Mouse (Mus musculus): Measurements from ENCODE around the gene Pcnx3. TPM values are rescaled to one million over a fixed set of nuclear protein-coding genes. Genes with fewer than 3 reads are reported as not detected.

Pcnx3 gene
- total and polyA plus RNA-seq, 3 experiments: 17.5 to 40.1 (median 18.6) TPM

GRCm38 (mm10) chr19:5728631-5729443, 40.1 kb upstream of the Pcnx3 start:
- Histone ChIP-seq H3K4me1 (ENCODE audit: control insufficient read depth, insufficient read depth, low read length) (peaks cover 25% of the 10 kb centered on the region), H3K27ac (peak overlapping the region; percentile 95), H3K79me2 (replicated peaks; ENCODE audit: control insufficient read depth, insufficient read depth, low read length) (no peaks in the 10 kb centered on the region), H3K36me3 (ENCODE audit: control insufficient read depth, insufficient read depth, low read length) (no peaks in the 10 kb centered on the region), H3K4me3 (peak overlapping the region; percentile 73), H3K27me3 (ENCODE audit: control insufficient read depth, insufficient read depth, low read length) (no peaks in the 10 kb centered on the region), H3K9ac (ENCODE audit: low read depth, low read length) (peak overlapping the region; percentile 91)
- intact Hi-C loops (cut with DNase I): loop anchor here (1.0 to 5.0 kb wide), 6 partner anchors 18 to 398 kb away; partner anchors contain the start of genes Kat5, Scyl1 and Snx15
- peak; percentile 66 to 70 for DNase-seq
- TF ChIP-seq POLR2A (IDR thresholded peaks at IDR 0.05; ENCODE audit: insufficient read depth, low read depth, low read length) (no peak), CTCF (IDR thresholded peaks at IDR 0.05) (no peak), EP300 (IDR thresholded peaks at IDR 0.05; ENCODE audit: insufficient read depth, low read depth, low read length) (no peak)
- WGBS: 2% methylated on average over 37 of the region's 37 CpGs

DNA sequence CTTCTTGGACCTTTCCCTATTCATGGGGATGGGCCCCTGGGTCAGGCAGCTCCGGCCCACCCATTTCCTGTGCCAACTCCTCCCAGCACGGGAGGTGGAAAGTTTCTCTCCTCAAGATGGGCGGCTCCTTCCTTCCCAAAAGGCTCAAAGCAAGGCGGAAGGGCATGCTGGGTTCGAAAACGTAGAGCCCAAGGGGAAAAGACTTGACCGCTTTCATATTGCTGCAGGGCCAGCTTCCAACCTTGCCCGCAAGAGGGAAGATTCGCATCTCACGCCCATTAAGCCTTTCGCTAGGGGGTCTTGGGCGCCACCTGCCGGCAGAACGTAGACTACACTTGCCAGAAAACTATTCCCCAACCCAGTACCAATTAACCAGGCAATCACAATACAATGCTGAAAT, 39.0 kb upstream of the Pcnx3 start:
- Histone ChIP-seq H3K9ac (ENCODE audit: low read depth, low read length) (peak overlapping the region; percentile 91), H3K4me3 (peak overlapping the region; percentile 73), H3K79me2 (replicated peaks; ENCODE audit: control insufficient read depth, insufficient read depth, low read length) (no peaks in the 10 kb centered on the region), H3K27me3 (ENCODE audit: control insufficient read depth, insufficient read depth, low read length) (no peaks in the 10 kb centered on the region), H3K27ac (peak overlapping the region; percentile 95), H3K4me1 (ENCODE audit: control insufficient read depth, insufficient read depth, low read length) (peaks cover 26% of the 10 kb centered on the region), H3K36me3 (ENCODE audit: control insufficient read depth, insufficient read depth, low read length) (no peaks in the 10 kb centered on the region)
- intact Hi-C loops (cut with DNase I): loop anchor here (1.0 to 5.0 kb wide), 7 partner anchors 16 to 400 kb away; partner anchors contain the start of genes Kat5, Scyl1 and Snx15
- peak; percentile 90 to 95 for DNase-seq
- TF ChIP-seq CTCF (IDR thresholded peaks at IDR 0.05): peak; percentile 96
- TF ChIP-seq EP300 (IDR thresholded peaks at IDR 0.05; ENCODE audit: insufficient read depth, low read depth, low read length): peak; percentile 93
- peak; percentile 45; the same call in 1 of the 2 replicates for TF ChIP-seq POLR2A (IDR thresholded peaks at IDR 0.05; ENCODE audit: insufficient read depth, low read depth, low read length)
- 2% methylated on average over 14 of the region's 14 CpGs for WGBS

GRCm38 (mm10) chr19:5726961-5727578, 38.4 kb upstream of the Pcnx3 start:
- TF ChIP-seq EP300 (IDR thresholded peaks at IDR 0.05; ENCODE audit: insufficient read depth, low read depth, low read length): no peak
- TF ChIP-seq CTCF (IDR thresholded peaks at IDR 0.05): no peak
- no peak for TF ChIP-seq POLR2A (IDR thresholded peaks at IDR 0.05; ENCODE audit: insufficient read depth, low read depth, low read length)
- 36% methylated on average over 15 of the region's 15 CpGs for WGBS
- H3K79me2 ChIP-seq (replicated peaks; ENCODE audit: control insufficient read depth, insufficient read depth, low read length): no peaks in the 10 kb centered on the region
- no peak for DNase-seq
- peak overlapping the region; percentile 95 for H3K27ac ChIP-seq
- H3K36me3 ChIP-seq (ENCODE audit: control insufficient read depth, insufficient read depth, low read length): no peaks in the 10 kb centered on the region
- H3K27me3 ChIP-seq (ENCODE audit: control insufficient read depth, insufficient read depth, low read length): no peaks in the 10 kb centered on the region
- peak overlapping the region; percentile 37 for H3K9ac ChIP-seq (ENCODE audit: low read depth, low read length)
- intact Hi-C loops (cut with DNase I): loop anchor here (1.0 to 5.0 kb wide), 5 partner anchors 35 to 400 kb away; partner anchors contain the start of genes Kat5 and Snx15
- peaks cover 26% of the 10 kb centered on the region for H3K4me1 ChIP-seq (ENCODE audit: control insufficient read depth, insufficient read depth, low read length)
- peak overlapping the region; percentile 73 for H3K4me3 ChIP-seq

DNA sequence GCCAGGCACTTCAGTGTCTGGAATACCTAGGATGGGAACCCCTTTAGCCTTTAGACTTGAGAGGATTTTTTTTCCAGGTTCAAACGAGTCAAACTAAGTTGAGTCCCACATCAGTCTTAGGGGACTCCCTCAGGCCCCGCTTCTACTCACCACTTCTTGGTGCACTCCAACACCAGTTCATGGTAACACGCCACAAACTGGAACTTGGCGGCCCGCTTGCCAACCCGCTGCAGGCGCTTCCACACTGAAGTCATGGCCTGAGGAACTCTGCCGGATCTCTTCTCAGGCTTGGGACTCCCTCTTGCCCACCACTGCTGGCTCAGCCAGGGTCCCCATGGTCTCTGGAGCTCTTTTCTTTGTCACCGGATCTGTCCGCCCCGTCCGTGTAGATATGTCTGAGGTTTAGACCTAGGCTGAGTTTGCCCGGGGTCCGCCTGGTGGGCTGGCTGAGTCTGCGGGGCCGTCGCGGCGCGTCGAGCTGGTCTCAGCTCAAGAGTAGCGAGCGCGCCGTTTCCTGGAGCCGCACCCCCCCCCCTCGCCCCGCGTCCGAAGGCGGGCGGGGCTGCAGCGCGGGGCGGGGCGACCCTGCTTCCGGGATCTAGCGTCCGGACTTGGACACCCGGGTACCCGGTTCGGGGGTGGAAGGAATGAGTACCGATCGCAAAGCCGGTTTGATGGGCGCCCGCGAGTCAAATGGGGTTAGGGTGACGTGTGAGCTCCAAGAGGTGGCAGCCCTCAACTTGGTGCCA, 37.2 kb upstream of the Pcnx3 start, which contains the start of gene Ehbp1l1:
Ehbp1l1 (minus strand) TSS at position 551 of the 749 bp plus-strand sequence.
- peak; percentile 86 to 89 for DNase-seq
- Histone ChIP-seq H3K27me3 (ENCODE audit: control insufficient read depth, insufficient read depth, low read length) (no peaks in the 10 kb centered on the region), H3K79me2 (replicated peaks; ENCODE audit: control insufficient read depth, insufficient read depth, low read length) (no peaks in the 10 kb centered on the region; the same call in 1 of the 2 replicates), H3K36me3 (ENCODE audit: control insufficient read depth, insufficient read depth, low read length) (no peaks in the 10 kb centered on the region), H3K4me1 (ENCODE audit: control insufficient read depth, insufficient read depth, low read length) (peaks cover 24% of the 10 kb centered on the region), H3K27ac (peak within 1 kb of the TSS; percentile 95), H3K4me3 (peak within 1 kb of the TSS; percentile 73), H3K9ac (ENCODE audit: low read depth, low read length) (peak within 1 kb of the TSS; percentile 79)
- intact Hi-C loops (cut with DNase I): loop anchor here (5.0 kb wide), 4 partner anchors 79 to 401 kb away; partner anchors contain the start of genes Kat5 and Snx15
- under 1% methylated on average over 49 of the region's 49 CpGs for WGBS
- TF ChIP-seq EP300 (IDR thresholded peaks at IDR 0.05; ENCODE audit: insufficient read depth, low read depth, low read length) (no peak), CTCF (IDR thresholded peaks at IDR 0.05) (0 out of 2 replicates have a peak, but pooled peaks have one; percentile 11), POLR2A (IDR thresholded peaks at IDR 0.05; ENCODE audit: insufficient read depth, low read depth, low read length) (peak; percentile 67)

DNA sequence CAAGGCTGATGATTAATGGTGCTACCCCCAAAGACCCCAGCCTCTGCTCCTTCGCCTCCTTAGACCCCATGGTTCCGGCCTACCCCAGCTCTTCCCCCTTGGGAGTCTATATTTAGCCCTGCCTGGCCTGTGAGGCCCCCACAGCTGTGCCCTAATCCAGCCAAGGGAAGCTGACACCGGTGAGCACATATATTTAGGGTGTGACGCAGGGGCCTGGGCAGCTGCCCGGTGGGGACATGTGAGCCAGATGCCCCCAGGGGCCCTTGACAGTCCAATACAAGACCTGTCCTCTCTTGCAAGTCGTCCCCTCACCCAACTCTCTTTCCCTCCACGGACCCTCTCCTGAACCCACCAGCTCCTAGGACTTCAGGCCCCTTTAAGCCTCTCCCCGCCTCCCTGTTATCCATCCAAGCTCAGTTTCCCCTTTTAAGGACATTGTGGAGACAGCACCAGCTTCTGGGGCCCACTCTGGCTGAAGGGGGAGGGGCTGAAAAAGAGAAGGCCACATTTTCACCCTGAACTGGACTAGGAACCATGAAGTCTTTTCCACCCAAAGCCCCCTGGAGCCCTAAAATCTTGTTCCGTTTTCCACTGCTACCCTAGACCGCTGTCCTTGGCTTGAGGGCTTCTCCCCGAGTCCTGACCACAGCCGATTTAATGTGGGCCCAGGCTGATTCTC, 36.5 kb upstream of the Pcnx3 start:
- no peaks in the 10 kb centered on the region for H3K36me3 ChIP-seq (ENCODE audit: control insufficient read depth, insufficient read depth, low read length)
- peak; percentile 85 to 88 for DNase-seq
- peak overlapping the region; percentile 79 for H3K9ac ChIP-seq (ENCODE audit: low read depth, low read length)
- peaks cover 24% of the 10 kb centered on the region for H3K4me1 ChIP-seq (ENCODE audit: control insufficient read depth, insufficient read depth, low read length)
- TF ChIP-seq POLR2A (IDR thresholded peaks at IDR 0.05; ENCODE audit: insufficient read depth, low read depth, low read length): peak; percentile 51
- no peak for TF ChIP-seq CTCF (IDR thresholded peaks at IDR 0.05)
- TF ChIP-seq EP300 (IDR thresholded peaks at IDR 0.05; ENCODE audit: insufficient read depth, low read depth, low read length): 0 out of 2 replicates have a peak, but pooled peaks have one; percentile 30
- intact Hi-C loops (cut with DNase I): loop anchor here (5.0 kb wide), 4 partner anchors 78 to 402 kb away; partner anchors contain the start of genes Kat5 and Snx15
- H3K4me3 ChIP-seq: peak overlapping the region; percentile 73
- H3K79me2 ChIP-seq (replicated peaks; ENCODE audit: control insufficient read depth, insufficient read depth, low read length): no peaks in the 10 kb centered on the region; the same call in 1 of the 2 replicates
- WGBS: 7% methylated on average over 12 of the region's 12 CpGs
- no peaks in the 10 kb centered on the region for H3K27me3 ChIP-seq (ENCODE audit: control insufficient read depth, insufficient read depth, low read length)
- H3K27ac ChIP-seq: peak overlapping the region; percentile 95
